Mouse (Mus musculus): ENCODE measurements around the gene Piezo1. TPM values are rescaled to one million over a fixed set of nuclear protein-coding genes. Genes with fewer than 3 reads are reported as not detected.

Piezo1 gene
- polyA plus RNA-seq, 1 experiment = 22.2 TPM

- Histone ChIP-seq H3K4me3 (replicated peaks) (no peak overlapping the region), H3K36me3 (ENCODE audit: control insufficient read depth) (peaks cover 55% of the 10 kb centered on the region), H3K27me3 (ENCODE audit: control insufficient read depth) (no peaks in the 10 kb centered on the region), H3K4me1 (ENCODE audit: control insufficient read depth) (peaks cover 20% of the 10 kb centered on the region), H3K9me3 (ENCODE audit: control insufficient read depth, low read length) (no peaks in the 10 kb centered on the region)
- TF ChIP-seq TAL1 (IDR thresholded peaks at IDR 0.05; ENCODE audit: low read length) = no peak
- no peak for TF ChIP-seq GATA1 (IDR thresholded peaks at IDR 0.05; ENCODE audit: low read length)
These were observed 80.4 kb downstream of the Piezo1 start for GRCm38 (mm10) chr8:122470691-122471090.

GRCm38 (mm10) chr8:122469965-122470364, 81.2 kb downstream of the Piezo1 start:
- Histone ChIP-seq H3K36me3 (ENCODE audit: control insufficient read depth) (peaks cover 55% of the 10 kb centered on the region), H3K27me3 (ENCODE audit: control insufficient read depth) (no peaks in the 10 kb centered on the region), H3K4me3 (replicated peaks) (no peak overlapping the region), H3K4me1 (ENCODE audit: control insufficient read depth) (peaks cover 18% of the 10 kb centered on the region), H3K9me3 (ENCODE audit: control insufficient read depth, low read length) (no peaks in the 10 kb centered on the region)
- TF ChIP-seq GATA1 (IDR thresholded peaks at IDR 0.05; ENCODE audit: low read length) (no peak), TAL1 (IDR thresholded peaks at IDR 0.05; ENCODE audit: low read length) (no peak)

- H3K9me3 ChIP-seq (ENCODE audit: control insufficient read depth, low read length) = no peaks in the 10 kb centered on the region
- H3K4me1 ChIP-seq (ENCODE audit: control insufficient read depth) = peaks cover 14% of the 10 kb centered on the region
- H3K36me3 ChIP-seq (ENCODE audit: control insufficient read depth) = peaks cover 55% of the 10 kb centered on the region
- no peaks in the 10 kb centered on the region for H3K27me3 ChIP-seq (ENCODE audit: control insufficient read depth)
- no peak overlapping the region for H3K4me3 ChIP-seq (replicated peaks)
- TF ChIP-seq TAL1 (IDR thresholded peaks at IDR 0.05; ENCODE audit: low read length) (no peak), GATA1 (IDR thresholded peaks at IDR 0.05; ENCODE audit: low read length) (no peak)
These were observed 81.7 kb downstream of the Piezo1 start for GRCm38 (mm10) chr8:122469407-122469806.

- H3K36me3 ChIP-seq (ENCODE audit: control insufficient read depth) = peaks cover 44% of the 10 kb centered on the region
- H3K4me1 ChIP-seq (ENCODE audit: control insufficient read depth) = peaks cover 15% of the 10 kb centered on the region
- no peak for TF ChIP-seq TAL1 (IDR thresholded peaks at IDR 0.05; ENCODE audit: low read length)
- no peak for TF ChIP-seq GATA1 (IDR thresholded peaks at IDR 0.05; ENCODE audit: low read length)
- no peak overlapping the region for H3K4me3 ChIP-seq (replicated peaks)
- H3K9me3 ChIP-seq (ENCODE audit: control insufficient read depth, low read length) = no peaks in the 10 kb centered on the region
- H3K27me3 ChIP-seq (ENCODE audit: control insufficient read depth) = peaks cover 14% of the 10 kb centered on the region
These were observed 83.3 kb downstream of the Piezo1 start for GRCm38 (mm10) chr8:122467816-122468215.

DNA sequence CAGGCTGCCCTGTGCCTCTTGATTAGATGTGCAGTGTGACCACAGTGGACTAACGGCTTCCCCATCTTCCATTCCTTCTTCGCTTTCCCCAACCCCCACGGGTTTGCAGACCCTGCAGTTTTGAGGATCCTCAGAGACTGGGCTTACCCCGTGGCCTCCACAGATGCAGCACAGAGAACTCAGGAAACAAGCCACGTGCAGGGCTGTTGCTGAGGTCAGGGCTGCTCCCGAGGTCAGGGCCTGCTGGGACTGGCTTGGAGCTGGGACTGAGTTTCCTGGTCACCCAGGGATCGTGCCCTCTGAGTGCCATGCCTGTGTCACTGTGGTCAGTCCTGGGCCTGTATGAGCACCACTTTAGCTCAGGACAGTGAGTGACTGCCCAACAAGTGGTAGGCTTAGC, 86.1 kb downstream of the Piezo1 start:
- H3K9me3 ChIP-seq (ENCODE audit: control insufficient read depth, low read length) = peaks cover 7% of the 10 kb centered on the region; the same call in 1 of the 2 replicates
- H3K4me1 ChIP-seq (ENCODE audit: control insufficient read depth) = peaks cover 26% of the 10 kb centered on the region
- TF ChIP-seq TAL1 (IDR thresholded peaks at IDR 0.05; ENCODE audit: low read length) (no peak), GATA1 (IDR thresholded peaks at IDR 0.05; ENCODE audit: low read length) (no peak)
- H3K36me3 ChIP-seq (ENCODE audit: control insufficient read depth) = peaks cover 31% of the 10 kb centered on the region
- peaks cover 43% of the 10 kb centered on the region for H3K27me3 ChIP-seq (ENCODE audit: control insufficient read depth)
- no peak overlapping the region for H3K4me3 ChIP-seq (replicated peaks)

GRCm38 (mm10) chr8:122463651-122464640, 87.2 kb downstream of the Piezo1 start:
- peaks cover 7% of the 10 kb centered on the region; the same call in 1 of the 2 replicates for H3K9me3 ChIP-seq (ENCODE audit: control insufficient read depth, low read length)
- H3K27me3 ChIP-seq (ENCODE audit: control insufficient read depth) = peaks cover 53% of the 10 kb centered on the region
- H3K36me3 ChIP-seq (ENCODE audit: control insufficient read depth) = peaks cover 22% of the 10 kb centered on the region
- peaks cover 26% of the 10 kb centered on the region for H3K4me1 ChIP-seq (ENCODE audit: control insufficient read depth)
- TF ChIP-seq GATA1 (IDR thresholded peaks at IDR 0.05; ENCODE audit: low read length) = no peak
- no peak for TF ChIP-seq TAL1 (IDR thresholded peaks at IDR 0.05; ENCODE audit: low read length)
- H3K4me3 ChIP-seq (replicated peaks) = no peak overlapping the region

DNA sequence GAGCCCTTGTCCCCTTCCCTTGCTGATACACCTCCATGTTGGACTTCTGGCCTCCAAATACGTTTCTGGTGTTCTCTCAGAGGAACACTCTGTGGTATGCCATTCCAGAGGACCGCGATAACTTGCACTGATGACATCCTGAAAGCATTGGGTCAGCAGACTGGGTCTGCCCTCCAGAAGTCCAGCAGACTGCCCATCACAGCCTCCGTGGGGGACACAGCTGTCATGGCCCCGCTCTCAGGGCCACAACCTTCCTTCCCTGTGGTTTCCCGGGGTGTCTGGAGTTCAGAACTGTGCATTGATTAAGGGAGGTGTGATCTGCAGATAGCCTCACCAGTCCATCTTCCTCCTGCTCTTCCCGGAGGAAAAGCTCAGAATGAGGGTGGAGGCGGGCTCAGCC, 88.6 kb downstream of the Piezo1 start:
- peaks cover 10% of the 10 kb centered on the region for H3K36me3 ChIP-seq (ENCODE audit: control insufficient read depth)
- H3K27me3 ChIP-seq (ENCODE audit: control insufficient read depth) = peaks cover 64% of the 10 kb centered on the region
- H3K9me3 ChIP-seq (ENCODE audit: control insufficient read depth, low read length) = peaks cover 7% of the 10 kb centered on the region; the same call in 1 of the 2 replicates
- H3K4me3 ChIP-seq (replicated peaks) = no peak overlapping the region
- TF ChIP-seq TAL1 (IDR thresholded peaks at IDR 0.05; ENCODE audit: low read length) (no peak), GATA1 (IDR thresholded peaks at IDR 0.05; ENCODE audit: low read length) (no peak)
- H3K4me1 ChIP-seq (ENCODE audit: control insufficient read depth) = peaks cover 26% of the 10 kb centered on the region

DNA sequence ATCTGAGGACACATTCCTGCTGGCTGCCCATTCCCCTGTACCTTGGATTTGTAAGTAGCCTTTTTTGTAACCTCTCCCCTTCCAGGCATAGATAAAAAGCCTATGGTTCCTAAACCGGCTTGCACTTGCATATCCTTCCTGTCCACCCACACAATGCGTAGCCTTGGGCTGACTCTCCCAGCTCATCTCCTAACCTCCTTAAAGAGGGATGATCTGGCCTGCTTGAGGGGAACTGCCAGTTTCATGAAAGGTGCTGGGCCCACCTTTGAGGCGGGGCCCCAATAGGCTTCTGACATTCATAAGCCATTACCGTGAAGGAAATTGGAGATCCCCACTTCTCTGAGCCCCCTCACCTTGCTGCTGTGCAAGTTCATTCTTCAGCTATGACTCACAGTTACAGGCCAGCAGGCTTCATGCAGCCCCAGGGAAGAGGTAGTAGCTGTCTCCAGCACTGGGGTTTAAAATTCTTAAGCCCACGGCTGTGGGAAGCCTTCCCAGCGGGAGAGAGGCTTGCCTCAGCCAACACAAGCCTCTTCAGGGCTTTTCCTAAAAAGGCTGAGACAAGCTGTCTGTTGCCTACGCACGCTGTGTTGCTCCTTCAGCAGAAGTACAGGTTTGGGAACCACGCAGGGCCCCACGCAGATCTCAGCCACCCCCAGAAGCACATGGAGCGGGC, 89.5 kb downstream of the Piezo1 start:
- Histone ChIP-seq H3K27me3 (ENCODE audit: control insufficient read depth) (peaks cover 72% of the 10 kb centered on the region), H3K4me3 (replicated peaks) (no peak overlapping the region), H3K36me3 (ENCODE audit: control insufficient read depth) (peaks cover under 1% of the 10 kb centered on the region), H3K9me3 (ENCODE audit: control insufficient read depth, low read length) (peaks cover 7% of the 10 kb centered on the region; the same call in 1 of the 2 replicates), H3K4me1 (ENCODE audit: control insufficient read depth) (peaks cover 26% of the 10 kb centered on the region)
- TF ChIP-seq TAL1 (IDR thresholded peaks at IDR 0.05; ENCODE audit: low read length) = no peak
- TF ChIP-seq GATA1 (IDR thresholded peaks at IDR 0.05; ENCODE audit: low read length) = no peak

Measured in erythroblast, embryonic 14.5 days (primary cell).